Mouse (Mus musculus) retina, adult 2 months (tissue): ENCODE measurements around the gene Ndufb3.
"Not testable (repeated sequence)": the region's sequence is repeated elsewhere in the genome, so short reads cannot be mapped to it uniquely, and the experiment has no call there.

ENCODE experiments used
- DNase-seq: peaks from one replicate; pipeline ENCODE4 v3.0.0-alpha.2; 2012; ENCODE audit warnings: low read depth, low spot score

The Ndufb3 gene

DNA sequence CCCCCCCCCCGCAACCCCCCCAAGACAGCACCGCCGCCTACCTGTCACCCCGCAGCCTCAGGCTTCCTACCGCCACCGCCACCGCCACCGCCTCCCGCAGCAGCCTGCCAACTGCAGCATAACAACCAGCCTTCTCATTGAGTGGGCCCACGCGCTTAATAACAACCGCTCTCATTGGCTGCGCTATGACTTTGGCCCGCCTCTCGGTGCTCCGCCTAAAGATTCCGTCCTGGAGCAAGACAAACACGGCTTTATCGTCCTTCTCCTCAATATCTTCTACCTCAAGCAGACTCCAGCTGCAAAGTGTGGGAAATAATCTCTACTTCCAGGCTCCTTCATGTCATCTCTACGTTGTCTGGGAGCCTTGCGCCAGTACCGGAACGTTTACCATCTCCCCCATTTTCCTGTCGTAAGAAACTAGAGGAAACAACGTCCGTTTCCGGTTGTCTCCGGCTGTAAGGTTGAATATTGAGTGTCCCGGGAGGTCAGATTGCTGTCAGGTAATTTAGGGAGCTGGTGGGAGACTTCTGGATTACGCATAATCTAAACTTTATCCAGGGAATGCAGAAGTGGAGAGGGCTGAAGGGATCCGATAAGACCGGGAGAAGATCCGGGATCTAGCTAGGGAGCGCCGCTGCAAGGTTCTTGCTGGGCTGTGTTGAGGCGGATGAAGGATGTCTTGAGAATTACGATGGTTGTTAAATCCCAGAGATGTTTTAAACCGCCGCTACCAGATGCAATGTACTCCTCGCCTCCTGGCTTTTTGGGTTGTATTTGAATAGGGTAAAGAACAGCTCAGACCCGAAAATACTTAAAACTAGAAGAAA is at the start of gene Ndufb3, which contains the start of gene Fam126b:
Ndufb3 (plus strand) TSS at position 214 of the 827 bp plus-strand sequence.
Fam126b (minus strand) TSS at position 153 of the 827 bp plus-strand sequence.
- DNase-seq, result peak; percentile 86

DNA sequence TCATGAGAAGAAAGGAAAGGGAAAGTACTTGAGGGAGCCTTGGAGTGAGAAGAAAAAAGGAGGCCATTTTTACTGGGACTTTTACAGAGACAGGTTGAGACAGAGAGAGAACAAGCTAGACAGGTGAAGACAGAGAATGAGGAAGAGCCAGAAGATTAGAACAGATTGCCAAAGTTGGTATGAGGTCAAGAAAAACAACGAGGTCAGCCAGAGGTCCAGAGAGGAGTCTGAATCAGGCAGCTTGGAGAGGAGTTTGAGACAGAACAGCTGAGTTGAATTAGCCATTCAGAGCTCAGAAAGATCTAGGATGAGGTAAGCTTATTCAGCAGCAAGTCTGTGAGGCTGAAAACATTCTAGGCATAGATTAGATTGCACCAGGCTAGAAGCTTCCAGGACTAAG is 44.8 kb upstream of the Ndufb3 start:
- DNase-seq, result no peak

- not testable (repeated sequence) for DNase-seq
These were observed 25.8 kb upstream of the Ndufb3 start for GRCm38 (mm10) chr1:58560370-58560769.

- DNase-seq, result peak; percentile 29
These were observed 23.7 kb upstream of the Ndufb3 start for GRCm38 (mm10) chr1:58562455-58562854.

- DNase-seq, result no peak
These were observed 21.2 kb upstream of the Ndufb3 start for GRCm38 (mm10) chr1:58564981-58565380.

GRCm38 (mm10) chr1:58566621-58567020 is 19.6 kb upstream of the Ndufb3 start:
- no peak for DNase-seq

DNA sequence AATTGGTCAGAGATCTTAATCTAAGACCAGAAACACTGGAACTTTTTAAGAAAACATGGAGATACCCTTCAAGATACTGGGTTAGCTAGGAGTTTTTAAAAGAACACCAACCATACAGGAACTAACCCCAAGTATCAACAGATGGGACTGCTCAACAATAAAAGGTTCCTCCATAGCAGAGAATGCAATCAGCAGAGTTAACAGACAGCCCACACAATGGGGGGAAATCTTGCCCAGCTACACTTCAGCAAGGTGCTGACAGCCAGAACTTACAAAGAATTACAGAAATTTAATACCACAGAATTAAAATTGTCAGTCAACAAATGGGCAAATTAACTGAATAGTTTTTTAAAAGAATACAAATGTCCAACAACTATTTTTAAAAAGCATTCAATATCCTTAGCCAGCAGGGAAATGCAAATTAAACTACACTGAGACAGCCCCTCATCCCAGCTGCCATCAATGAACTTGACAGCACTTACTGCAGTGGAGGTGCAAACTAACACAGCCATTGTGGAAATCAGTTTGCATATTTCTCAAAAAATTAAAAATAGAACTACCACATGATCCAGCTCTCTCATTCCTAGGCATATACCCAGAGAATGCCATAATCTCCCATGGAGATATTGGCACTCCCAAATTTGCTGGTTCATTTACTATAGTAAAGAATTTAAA is 17.6 kb upstream of the Ndufb3 start:
- DNase-seq, result no peak

DNA sequence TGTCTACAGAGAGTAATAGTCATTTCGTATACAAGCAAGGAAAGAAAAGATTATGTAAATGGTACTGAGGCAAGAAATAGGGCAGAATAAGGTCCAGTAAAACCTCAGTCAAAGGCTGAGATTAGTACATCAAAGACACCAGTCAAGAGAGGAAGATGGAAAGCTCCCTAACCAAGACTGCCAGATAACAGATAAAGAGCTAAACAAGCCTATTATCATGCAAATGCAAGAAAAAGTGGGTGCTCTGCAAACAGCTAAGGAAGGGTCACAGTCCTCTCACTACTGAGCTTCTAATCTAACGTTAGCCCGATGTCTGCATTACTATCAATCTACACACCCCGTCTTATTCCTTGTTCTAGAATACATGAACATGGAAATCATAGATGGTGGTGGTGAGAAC is 15.7 kb upstream of the Ndufb3 start:
- DNase-seq, result no peak

DNA sequence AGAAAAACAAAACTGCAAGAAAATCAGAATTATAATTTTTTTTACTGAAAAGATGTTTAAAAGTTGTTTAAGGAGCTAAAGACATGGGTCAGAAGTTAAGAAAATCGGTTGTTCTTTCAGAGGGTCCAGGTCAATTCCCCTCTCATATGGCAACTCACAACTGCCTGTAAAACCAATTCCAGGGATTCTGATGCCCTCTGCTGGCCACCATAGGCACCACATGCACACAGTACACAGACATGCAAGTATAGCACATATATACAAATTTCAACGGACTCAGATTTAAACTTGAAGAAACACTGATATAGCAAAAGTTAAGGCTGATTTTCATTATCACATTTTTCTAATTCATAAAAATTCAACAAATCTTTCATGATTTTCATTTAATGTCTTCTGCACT is 7.0 kb upstream of the Ndufb3 start:
- no peak for DNase-seq

GRCm38 (mm10) chr1:58582611-58583010 is 3.6 kb upstream of the Ndufb3 start:
- no peak for DNase-seq

DNA sequence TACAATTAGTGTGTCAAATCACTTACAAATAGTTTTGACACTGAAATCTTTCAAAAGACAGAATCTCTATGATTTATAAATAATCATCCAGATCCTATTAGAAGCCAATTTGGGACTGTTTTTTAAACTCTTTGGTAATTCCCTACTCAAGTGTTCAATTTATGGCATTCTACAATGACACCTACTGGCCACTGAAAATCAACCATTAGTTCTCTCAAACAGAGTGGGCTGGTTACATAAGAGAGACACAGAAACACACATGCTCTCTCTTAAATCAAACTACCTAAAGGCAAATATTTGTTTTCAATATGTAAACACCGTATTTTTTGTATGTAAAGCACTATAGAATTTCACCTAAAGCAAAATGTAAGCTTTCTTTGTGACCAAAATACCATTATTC is 1.9 kb upstream of the Ndufb3 start:
- DNase-seq, result no peak

DNA sequence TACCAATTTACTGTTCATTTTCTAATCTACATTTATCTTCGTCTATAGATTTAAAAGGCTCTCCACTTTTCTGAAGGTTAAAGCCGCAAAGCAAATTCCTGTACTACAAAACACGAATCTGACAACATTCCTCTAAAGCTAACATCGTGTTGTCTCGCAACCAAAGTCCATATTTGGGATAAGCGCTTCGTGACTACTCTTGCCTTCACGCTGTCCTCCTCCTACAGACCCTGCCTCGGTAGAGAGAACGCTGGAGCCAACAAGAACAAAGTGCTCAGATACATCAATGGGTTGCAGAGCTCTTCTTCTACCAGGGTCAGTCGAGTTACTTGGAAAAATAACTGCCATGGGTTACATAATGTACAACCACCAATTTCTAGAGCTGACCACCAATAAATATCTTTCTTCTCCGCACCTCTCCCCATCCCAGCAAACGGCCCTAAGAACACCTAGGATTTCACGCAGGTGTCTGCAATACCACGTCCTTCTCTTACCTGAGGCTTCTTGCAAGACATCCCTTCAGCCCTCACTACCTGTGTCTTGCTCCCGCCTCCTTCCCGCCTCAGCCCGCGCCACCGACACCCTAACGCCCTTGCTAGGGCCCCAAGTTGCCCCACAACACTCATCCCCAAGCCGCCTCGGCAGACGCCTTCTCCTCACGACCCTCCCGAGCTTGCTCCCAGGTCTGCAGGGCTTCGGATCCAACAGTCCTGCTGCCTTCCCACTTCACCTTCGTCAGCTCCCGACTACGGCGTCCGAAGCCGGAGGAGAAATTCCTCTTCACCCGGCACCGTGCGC is 612 bp upstream of the Ndufb3 start:
- no peak for DNase-seq

DNA sequence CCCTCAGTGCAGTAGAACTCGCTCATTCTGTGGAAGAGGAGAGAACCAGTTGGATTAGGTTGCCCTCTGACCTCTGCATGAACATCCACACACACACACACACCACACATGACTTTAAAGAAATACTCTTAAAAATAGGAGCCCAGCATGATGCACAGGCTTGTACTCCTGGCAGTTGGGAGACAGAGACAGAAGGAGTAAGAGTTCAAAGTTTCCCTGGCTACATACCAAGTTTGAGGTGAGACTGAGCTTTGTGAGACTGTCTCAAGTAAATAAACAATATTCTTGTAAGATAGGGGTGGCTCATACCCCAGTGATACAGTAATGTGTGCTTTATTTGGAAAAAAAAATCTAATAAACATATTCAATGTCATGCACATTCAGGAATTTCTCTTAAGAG is 1.3 kb downstream of the Ndufb3 start:
- DNase-seq, result no peak

- DNase-seq, result peak; percentile 42
These were observed 16.5 kb downstream of the Ndufb3 start for GRCm38 (mm10) chr1:58602681-58603080.

DNA sequence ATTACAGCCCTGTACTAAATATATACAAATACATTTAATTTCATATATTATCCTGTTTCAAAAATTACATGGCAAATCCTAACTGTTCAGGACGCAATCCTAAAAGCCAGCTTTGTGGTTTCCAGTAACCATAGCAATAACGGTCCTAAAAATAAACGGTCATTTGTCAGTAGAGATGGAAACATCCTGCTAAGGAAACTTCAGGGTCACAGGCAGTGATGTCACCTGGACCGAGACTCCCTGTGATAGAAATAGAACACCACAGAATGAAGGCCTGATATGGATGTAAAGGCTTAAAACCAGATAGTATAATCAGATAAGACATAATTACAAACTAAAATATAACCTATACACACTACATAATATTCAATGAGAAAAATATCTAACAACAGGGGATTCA is 17.6 kb downstream of the Ndufb3 start:
- DNase-seq, result no peak

DNA sequence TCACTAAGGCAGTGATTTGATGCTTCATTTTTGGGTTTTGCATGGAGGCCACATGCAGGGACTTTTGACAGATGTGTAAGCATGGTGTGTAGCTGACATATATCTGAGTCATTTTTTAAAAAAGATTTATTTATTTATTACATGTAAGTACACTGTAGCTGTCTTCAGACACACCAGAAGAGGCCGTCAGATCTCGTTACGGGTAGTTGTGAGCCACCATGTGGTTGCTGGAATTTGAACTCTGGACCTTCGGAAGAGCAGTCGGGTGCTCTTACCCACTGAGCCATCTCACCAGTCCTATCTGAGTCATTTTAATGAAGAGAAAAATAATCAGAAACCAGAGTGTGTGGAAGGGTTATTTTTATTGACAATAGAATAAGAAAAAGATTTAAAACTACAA is 23.4 kb downstream of the Ndufb3 start:
- DNase-seq, result not testable (repeated sequence)

DNA sequence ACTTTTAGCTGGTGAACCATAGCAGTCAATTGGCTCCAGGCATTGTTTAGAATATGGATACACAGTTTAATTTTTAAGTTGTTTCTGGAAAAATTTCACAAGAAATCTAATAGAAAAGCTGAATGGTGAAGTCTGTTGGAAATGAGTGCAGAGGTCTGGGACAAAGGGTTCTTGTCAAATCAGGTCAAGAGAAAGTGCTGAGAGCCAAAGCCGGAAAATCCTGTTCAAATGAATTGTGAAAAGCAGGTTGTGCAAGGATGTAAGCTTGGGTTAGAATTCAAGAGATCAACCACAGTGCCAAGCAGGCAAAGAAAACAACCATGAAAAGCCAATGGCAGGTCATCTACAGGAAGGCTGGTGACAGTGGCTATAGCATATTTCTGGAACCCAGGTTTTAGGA is 24.0 kb downstream of the Ndufb3 start:
- DNase-seq, result no peak

DNA sequence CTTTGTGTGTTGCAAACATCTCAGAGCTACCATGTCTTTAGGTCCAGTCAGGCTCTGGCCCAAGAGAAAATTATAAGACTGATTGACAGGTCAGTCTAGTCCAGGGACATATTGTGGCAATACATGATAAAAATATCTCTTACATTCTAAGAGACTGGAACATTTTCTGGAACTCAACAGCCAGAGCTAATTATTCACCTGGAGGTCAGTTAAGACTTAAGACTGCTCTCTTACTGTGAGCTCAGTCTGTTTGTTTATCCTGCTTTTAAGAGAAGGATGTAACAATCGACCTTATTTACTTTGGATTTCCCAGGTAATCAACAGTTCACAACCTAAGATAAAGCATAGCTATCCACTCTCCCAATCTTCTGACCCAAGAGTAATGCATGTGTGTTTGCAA is 24.4 kb downstream of the Ndufb3 start:
- DNase-seq, result no peak

DNA sequence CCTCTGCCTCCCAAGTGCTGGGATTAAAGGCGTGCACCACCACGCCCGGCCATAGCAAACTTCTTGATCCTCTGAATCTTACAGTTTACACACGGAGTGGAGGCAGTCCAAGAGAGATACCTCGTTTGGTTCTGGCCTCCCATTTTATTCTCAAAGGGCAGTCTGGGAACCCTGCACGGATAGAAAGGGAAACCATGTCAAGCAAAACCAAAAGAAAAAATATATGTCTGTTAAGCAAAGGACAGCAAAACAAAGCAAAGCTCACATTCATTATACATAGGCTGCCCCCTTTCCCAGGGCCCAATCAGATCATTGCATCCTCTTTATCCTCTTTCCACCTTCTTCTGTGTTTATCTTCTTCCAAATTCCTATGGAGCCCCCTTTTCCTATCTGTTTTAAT is 27.6 kb downstream of the Ndufb3 start:
- no peak for DNase-seq

- DNase-seq, result no peak
These were observed 28.2 kb downstream of the Ndufb3 start for GRCm38 (mm10) chr1:58614424-58614823.

GRCm38 (mm10) chr1:58615146-58615545 is 29.0 kb downstream of the Ndufb3 start:
- no peak for DNase-seq

- no peak for DNase-seq
These were observed 30.0 kb downstream of the Ndufb3 start for GRCm38 (mm10) chr1:58616176-58616575.
